Mouse (Mus musculus): ENCODE results near the gene Bmp8a.
"Not testable (repeated sequence)": the region's sequence is repeated elsewhere in the genome, so short reads cannot be mapped to it uniquely, and the experiment has no call there.

Gene Bmp8a

GRCm38 (mm10) chr4:123286790-123287189 lies 56.3 kb downstream of the Bmp8a start:
- no peak for DNase-seq (ENCODE audit: low spot score in 2 of 2)

DNA sequence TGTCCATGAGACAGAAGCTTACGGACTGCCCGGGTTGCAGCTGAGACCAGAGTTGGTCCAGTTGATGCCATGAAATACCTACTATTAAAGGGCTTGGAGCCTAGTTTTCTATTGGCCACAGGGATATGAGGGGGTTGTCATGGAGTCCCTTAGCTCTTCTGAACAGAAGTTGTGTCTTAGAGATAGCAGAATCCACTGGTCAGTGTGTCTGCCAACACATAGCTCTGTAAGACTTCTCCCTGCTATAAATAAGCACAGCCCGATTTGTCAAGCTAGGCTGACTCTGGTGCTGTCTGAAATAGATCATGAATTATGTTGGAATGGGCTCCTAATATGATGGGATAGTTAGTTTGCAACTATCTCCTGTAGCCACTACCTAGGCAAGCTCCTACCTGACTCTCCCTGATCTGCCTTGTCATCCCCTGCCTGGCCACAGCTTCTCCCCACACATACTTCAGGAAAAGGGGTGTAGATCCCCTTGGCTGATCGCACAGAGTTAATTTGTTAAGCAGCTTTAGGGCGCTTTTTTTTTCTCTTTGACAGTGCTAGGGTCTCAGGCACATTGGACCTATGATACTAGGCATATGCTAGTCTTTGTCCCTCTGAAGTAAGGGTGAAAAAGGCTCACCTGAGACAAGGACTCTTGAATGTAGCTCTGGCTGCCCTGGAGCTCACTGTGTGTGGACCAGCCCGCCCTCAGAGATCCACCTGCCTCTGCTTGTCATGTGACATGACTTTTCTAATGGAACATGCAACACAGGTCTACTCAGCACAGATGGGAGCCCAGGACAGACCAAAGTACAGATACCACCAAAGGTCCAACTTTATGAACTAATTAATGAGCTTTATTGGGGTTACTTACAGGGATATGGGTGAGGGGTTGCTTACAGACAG lies 58.1 kb downstream of the Bmp8a start:
- DNase-seq (ENCODE audit: low spot score in 2 of 2) = no peak

- DNase-seq (ENCODE audit: low spot score in 2 of 2) = not testable (repeated sequence)
These were observed 59.4 kb downstream of the Bmp8a start for GRCm38 (mm10) chr4:123283675-123284064.

GRCm38 (mm10) chr4:123282915-123283674 lies 60.0 kb downstream of the Bmp8a start:
- peak in 1 of 2 experiments; percentile 37 for DNase-seq (ENCODE audit: low spot score in 2 of 2)

GRCm38 (mm10) chr4:123282500-123282899 lies 60.6 kb downstream of the Bmp8a start:
- peak; percentile 86 to 88 for DNase-seq (ENCODE audit: low spot score in 2 of 2)

- DNase-seq (ENCODE audit: low spot score in 2 of 2) = no peak
These were observed 62.9 kb downstream of the Bmp8a start for GRCm38 (mm10) chr4:123280117-123280516.

DNA sequence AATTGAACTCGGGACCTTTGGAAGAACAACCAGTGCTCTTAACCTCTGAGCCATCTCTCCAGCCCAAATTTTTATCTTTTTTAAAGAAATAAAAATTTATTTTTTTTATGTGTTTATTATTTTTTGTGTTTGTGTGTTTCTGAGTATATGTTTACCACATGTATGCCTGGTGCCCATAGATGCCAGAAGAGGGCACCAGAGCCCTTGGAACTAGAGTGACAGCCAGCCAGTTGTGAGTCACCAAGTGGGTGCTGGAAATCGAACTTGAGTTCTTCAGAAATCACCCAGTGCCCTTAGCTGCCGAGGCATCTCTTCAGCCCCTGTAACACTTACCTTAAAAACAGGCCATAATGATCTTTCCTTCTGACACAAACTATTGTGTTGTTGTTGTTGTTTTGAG lies 72.0 kb downstream of the Bmp8a start:
- DNase-seq (ENCODE audit: low spot score in 2 of 2) = no peak

All from urinary bladder, adult 18-20 months (tissue).